Mouse (Mus musculus) liver, postnatal 0 days (tissue): ENCODE data around the gene Tmppe. TPM values are rescaled to one million over a fixed set of nuclear protein-coding genes. Genes with fewer than 3 reads are reported as not detected.

Experiments
- ATAC-seq: fragments of 200-750 bp; cut with Nextera tagmentation; 2 replicates; pipeline ENCODE4 v1.8.0; 2017; ENCODE audit warnings: mild to moderate bottlenecking, moderate library complexity
- DNase-seq: peaks from one replicate; pipeline ENCODE4 v3.0.0-alpha.2; 2016
- H3K27ac ChIP-seq: fragments of 300-500 bp; sonication (generic); 2 replicates; pipeline ENCODE4 v1.5.1; 2014; ENCODE audit warnings: antibody characterized with exemption, moderate library complexity, mild to moderate bottlenecking, low read depth
- H3K27me3 ChIP-seq: fragments of 300-500 bp; sonication (generic); 2 replicates; pipeline ENCODE4 v1.6.1; 2014; ENCODE audit warnings: low read length, control low read depth, mixed read lengths; ENCODE audit not compliant: insufficient read depth
- H3K36me3 ChIP-seq: fragments of 300-500 bp; sonication (generic); replicated peaks from 2 replicates; pipeline ENCODE4 v1.6.1; 2014; ENCODE audit warnings: mild to moderate bottlenecking, control low read depth, low read length, moderate library complexity, mixed read lengths; ENCODE audit not compliant: insufficient read depth
- H3K4me1 ChIP-seq: fragments of 300-500 bp; sonication (generic); 2 replicates; pipeline ENCODE4 v1.6.1; 2014; ENCODE audit warnings: antibody characterized with exemption, mild to moderate bottlenecking, control low read depth; ENCODE audit not compliant: insufficient read depth
- H3K4me2 ChIP-seq: fragments of 300-500 bp; sonication (generic); 2 replicates; pipeline ENCODE4 v1.6.1; 2014; ENCODE audit warnings: low read depth, mild to moderate bottlenecking, low read length, moderate library complexity, mixed read lengths
- H3K4me3 ChIP-seq: fragments of 300-500 bp; sonication (generic); 2 replicates; pipeline ENCODE4 v1.5.1; 2014; ENCODE audit warnings: low read depth, low read length
- H3K9ac ChIP-seq: fragments of 300-500 bp; sonication (generic); replicated peaks from 2 replicates; pipeline ENCODE4 v1.6.1; 2014; ENCODE audit warnings: mild to moderate bottlenecking, moderate library complexity
- H3K9me3 ChIP-seq: fragments of 300-500 bp; sonication (generic); 2 replicates; pipeline ENCODE4 v1.6.1; 2016; ENCODE audit warnings: mild to moderate bottlenecking, control low read depth, low read length, mixed read lengths
- CTCF ChIP-seq: sonication (generic); IDR thresholded peaks from 2 replicates; pipeline ENCODE4 v1.5.1; 2016; ENCODE audit warnings: antibody characterized with exemption, low read depth
- EP300 ChIP-seq: IDR thresholded peaks from 2 replicates; pipeline ENCODE4 v1.6.1; 2016; ENCODE audit warnings: antibody characterized with exemption, low read depth, mild to moderate bottlenecking
- WGBS: fragments of 180-500 bp; shearing (Covaris S2); extraction: QIAGEN DNeasy Blood & Tissue Kit; methylation state at CpG from one replicate; pipeline ENCODE4 v1.1.7; 2014; ENCODE audit not compliant: insufficient replicate concordance; 5-methylcytosine and 5-hydroxymethylcytosine counted together
- polyA plus RNA-seq: library from polyadenylated mRNA; unstranded; fragments of >200 nt; fragmentation: Nextera tagmentation; extraction: Ambion mirVana; gene quantifications from 2 replicates; pipeline ENCODE4 v1.2.1, GENCODE M21; 2015

The Tmppe gene
- polyA plus RNA-seq, 1 experiment from 2014 or later: 2.2 TPM

DNA sequence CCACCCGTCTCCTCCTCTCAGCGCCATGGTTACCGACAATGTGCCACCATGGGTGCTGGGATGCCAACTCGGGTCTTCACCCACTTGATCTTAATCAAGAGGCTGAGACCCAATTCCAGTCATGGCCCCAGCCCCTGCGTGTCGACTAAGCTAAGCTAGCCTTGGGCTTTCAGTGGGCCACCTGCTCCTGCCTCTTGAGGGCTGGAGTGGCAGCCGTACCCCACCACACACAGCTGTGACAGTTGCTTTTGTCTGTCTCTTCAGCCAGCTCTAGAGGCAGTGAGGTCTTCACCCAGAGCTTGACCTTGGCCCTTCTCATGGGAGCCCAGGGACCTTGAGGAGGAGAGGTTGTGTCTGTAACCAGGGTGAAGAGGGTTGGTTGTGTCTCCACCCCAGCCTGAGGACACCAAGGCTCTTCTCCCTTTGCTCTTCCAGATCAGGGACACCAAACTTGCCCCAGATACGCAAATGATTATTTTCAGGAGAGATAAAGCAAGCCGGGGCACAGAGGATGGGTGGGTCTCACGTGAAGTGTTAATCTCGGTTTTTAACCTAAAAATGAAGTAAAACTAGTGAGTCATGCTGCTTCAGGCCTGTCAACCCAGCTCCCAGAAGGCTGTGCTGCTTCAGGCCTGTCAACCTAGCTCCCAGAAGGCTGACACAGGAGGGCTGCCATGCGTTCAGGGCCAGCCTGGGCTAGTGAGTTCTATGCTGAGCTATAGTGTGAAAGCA is 27.4 kb downstream of the Tmppe start:
- Histone ChIP-seq H3K4me2 (no peak overlapping the region), H3K4me3 (no peak overlapping the region), H3K9ac (no peak overlapping the region), H3K4me1 (no peaks in the 10 kb centered on the region), H3K27me3 (no peaks in the 10 kb centered on the region), H3K36me3 (peaks cover 8% of the 10 kb centered on the region), H3K27ac (no peak overlapping the region), H3K9me3 (no peaks in the 10 kb centered on the region)
- no peak for ATAC-seq
- 74% methylated on average over 12 of the region's 12 CpGs for WGBS
- no peak for DNase-seq
- TF ChIP-seq EP300 (no peak), CTCF (no peak)

DNA sequence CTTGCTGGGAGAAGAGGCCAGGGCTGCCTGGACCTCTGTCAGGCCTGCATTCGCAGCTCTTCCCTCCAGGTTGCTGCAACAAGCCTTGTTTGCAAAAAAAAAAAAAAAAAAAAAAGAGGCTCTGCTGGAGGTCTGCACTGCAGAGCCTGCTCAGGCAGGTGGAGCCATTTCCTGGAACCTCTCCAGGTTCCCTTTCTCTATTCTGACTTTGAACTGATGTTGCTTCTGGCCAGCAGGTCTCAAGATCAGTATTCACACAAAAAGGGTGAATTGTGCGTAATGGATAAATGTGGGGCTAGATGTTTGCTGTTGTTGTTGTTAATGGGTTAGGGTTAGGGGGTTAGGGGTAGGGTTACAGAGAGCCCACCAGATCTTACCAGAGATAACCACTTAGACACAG is 34.8 kb downstream of the Tmppe start:
- Histone ChIP-seq H3K36me3 (peaks cover 5% of the 10 kb centered on the region; the same call in 1 of the 2 replicates), H3K9ac (no peak overlapping the region), H3K9me3 (no peaks in the 10 kb centered on the region), H3K4me1 (no peaks in the 10 kb centered on the region), H3K4me2 (no peak overlapping the region), H3K27me3 (no peaks in the 10 kb centered on the region), H3K27ac (no peak overlapping the region), H3K4me3 (no peak overlapping the region)
- TF ChIP-seq CTCF: no peak
- TF ChIP-seq EP300: no peak
- ATAC-seq (no peak), DNase-seq (no peak)
- 70% methylated on average over 2 of the region's 2 CpGs for WGBS

DNA sequence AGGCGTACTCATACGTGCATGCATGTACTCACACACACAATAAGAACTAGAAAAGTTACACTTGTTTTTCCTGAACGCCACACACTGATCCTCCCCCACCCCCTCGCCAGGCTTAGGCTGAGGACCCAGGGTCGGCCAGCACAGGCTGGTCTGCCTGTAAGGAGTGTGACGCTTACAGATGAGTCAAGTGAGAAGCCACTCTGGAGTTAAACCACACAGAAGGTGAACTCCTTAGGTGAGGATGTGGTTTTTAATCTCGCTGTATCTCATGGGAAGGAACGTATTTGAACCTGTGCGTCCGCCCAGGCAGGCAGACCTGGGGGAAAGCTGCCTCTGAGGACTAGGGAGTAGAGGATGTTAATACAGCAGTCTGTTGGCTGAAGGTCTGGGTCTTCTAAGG is 39.6 kb downstream of the Tmppe start:
- DNase-seq (no peak), ATAC-seq (no peak)
- no peaks in the 10 kb centered on the region for H3K9me3 ChIP-seq
- no peak for TF ChIP-seq CTCF
- H3K4me2 ChIP-seq: no peak overlapping the region
- H3K27ac ChIP-seq: no peak overlapping the region
- no peaks in the 10 kb centered on the region for H3K36me3 ChIP-seq
- H3K4me3 ChIP-seq: no peak overlapping the region
- H3K4me1 ChIP-seq: no peaks in the 10 kb centered on the region
- no peak overlapping the region for H3K9ac ChIP-seq
- H3K27me3 ChIP-seq: no peaks in the 10 kb centered on the region
- 79% methylated on average over 10 of the region's 10 CpGs for WGBS

DNA sequence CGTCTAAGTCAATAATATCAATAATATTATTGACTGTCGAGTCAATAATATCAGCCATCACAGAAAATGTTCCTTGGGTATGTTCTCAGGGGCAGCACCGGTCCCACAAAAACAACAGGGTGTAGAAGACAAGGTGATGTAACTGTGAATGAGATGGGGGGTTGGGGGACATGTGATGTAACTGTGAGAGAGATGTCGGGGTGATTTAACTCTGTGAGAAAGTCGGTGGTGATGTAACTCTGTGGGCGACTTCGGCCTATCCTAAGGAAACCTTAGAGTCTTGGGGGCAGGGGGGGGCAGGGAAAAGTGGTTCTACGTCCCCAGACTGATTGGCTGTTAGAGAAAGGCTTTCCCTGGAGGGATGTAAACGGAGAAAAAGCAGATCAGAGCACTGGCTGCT is 41.3 kb downstream of the Tmppe start:
- TF ChIP-seq CTCF (no peak), EP300 (no peak)
- H3K9ac ChIP-seq: no peak overlapping the region
- DNase-seq: no peak
- no peaks in the 10 kb centered on the region for H3K36me3 ChIP-seq
- no peak overlapping the region for H3K27ac ChIP-seq
- H3K27me3 ChIP-seq: no peaks in the 10 kb centered on the region
- H3K4me3 ChIP-seq: no peak overlapping the region
- WGBS: 76% methylated on average over 9 of the region's 9 CpGs
- H3K4me2 ChIP-seq: no peak overlapping the region
- no peaks in the 10 kb centered on the region for H3K9me3 ChIP-seq
- ATAC-seq: no peak
- no peaks in the 10 kb centered on the region for H3K4me1 ChIP-seq

DNA sequence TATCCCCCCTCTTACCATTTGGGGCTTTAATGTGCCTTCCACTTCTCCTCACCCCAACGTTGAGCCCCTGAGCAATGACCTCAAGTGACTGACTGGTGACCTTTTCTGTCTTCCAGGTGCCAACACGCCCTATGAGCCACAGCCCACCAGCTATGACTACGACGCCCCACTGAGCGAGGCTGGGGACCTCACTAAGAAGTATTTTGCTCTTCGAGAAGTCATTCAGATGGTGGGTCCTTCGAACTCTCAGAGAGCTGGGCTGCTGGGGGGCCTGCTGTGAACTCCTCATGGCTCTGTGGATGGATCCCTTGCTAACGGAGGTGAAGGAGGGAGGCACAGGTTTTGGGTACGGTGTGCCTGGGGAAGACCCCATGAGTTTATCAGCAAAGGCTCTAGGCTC is 42.0 kb downstream of the Tmppe start:
- DNase-seq (no peak), ATAC-seq (no peak)
- Histone ChIP-seq H3K4me2 (no peak overlapping the region), H3K27ac (no peak overlapping the region), H3K4me3 (no peak overlapping the region), H3K4me1 (no peaks in the 10 kb centered on the region), H3K9ac (no peak overlapping the region), H3K9me3 (no peaks in the 10 kb centered on the region), H3K36me3 (no peaks in the 10 kb centered on the region), H3K27me3 (no peaks in the 10 kb centered on the region)
- TF ChIP-seq EP300: no peak
- no peak for TF ChIP-seq CTCF
- WGBS: 84% methylated on average over 9 of the region's 9 CpGs

DNA sequence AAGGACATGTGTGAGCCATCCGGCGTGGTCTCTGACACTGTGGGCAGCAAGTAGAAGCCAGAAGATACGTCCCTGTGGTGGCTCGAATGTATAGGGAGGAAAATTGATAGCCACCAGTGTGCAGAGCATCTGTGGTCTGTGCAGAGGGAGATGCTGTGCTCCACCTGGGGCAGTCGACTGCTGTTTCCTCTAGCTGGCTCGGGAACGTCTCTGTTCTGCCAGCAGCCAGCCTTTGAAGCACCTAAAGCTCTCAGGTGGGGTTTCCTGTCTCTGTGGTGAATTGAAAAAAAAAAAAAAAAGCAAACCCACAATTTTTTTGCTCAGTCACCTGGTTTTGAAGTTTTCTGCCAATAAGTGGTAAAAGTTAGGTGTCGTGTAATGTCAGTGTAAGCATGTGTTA is 42.4 kb downstream of the Tmppe start:
- DNase-seq (no peak), ATAC-seq (no peak)
- Histone ChIP-seq H3K4me2 (no peak overlapping the region), H3K4me3 (no peak overlapping the region), H3K9ac (no peak overlapping the region), H3K4me1 (no peaks in the 10 kb centered on the region), H3K9me3 (no peaks in the 10 kb centered on the region), H3K27me3 (no peaks in the 10 kb centered on the region), H3K27ac (no peak overlapping the region), H3K36me3 (no peaks in the 10 kb centered on the region)
- TF ChIP-seq CTCF (no peak), EP300 (no peak)
- 85% methylated on average over 8 of the region's 8 CpGs for WGBS
